ENCODE assay signal across 21 mouse cellular contexts in the genomic region with DNA sequence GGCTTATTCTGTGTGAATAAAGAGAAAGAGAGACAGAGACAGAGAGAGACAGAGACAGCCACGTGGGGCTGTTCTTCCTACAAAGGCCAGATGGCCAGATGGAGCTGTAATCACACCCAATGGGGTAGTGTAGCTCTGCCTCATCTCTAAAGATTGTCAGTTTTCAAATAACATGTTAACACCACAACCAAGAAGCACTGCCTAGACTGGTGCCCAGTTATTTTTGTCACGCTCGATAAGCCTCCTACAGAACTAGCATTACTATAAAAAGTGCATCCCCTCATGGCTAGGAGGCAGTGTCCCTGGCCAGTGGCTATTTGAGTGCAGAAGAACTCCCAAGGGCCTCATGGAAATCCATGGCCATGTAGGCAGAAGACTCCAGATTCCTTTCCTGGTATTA.
DNase-seq lines count a peak whose midpoint lies in the region; ATAC-seq and TF ChIP-seq lines count a peak whose summit lies in the region.
"Had no signal": no experiment of that assay in that cellular context is flagged by ENCODE, and none has a peak within 500 bp of the region (broad histone marks: within the 10 kb centered on the region; RNA-seq: fewer than 3 reads in every experiment).

No protein-coding gene starts in this region.

- peak overlapping the region; percentile 65 for H3K27ac ChIP-seq in heart, adult 2 months
- peak overlapping the region; percentile 56; the same call in 1 of the 2 replicates for H3K27ac ChIP-seq in heart, embryonic 10.5 days
- peak overlapping the region; percentile 52 to 86 for H3K27ac ChIP-seq in heart, embryonic 14.5 days (replicated peaks in 1 of 2; ENCODE audit: control insufficient read depth in 1 of 2, insufficient read depth in 1 of 2, low read depth in 2 of 2, low read length in 2 of 2)
- H3K27ac ChIP-seq in hindbrain, embryonic 13.5 days = no peak overlapping the region
- H3K27ac ChIP-seq: embryonic facial prominence, embryonic 10.5 days; forebrain, embryonic 13.5 days; hindbrain, embryonic 12.5 days; hindbrain, postnatal 0 days; kidney, postnatal 0 days had no signal

- no peaks in the 10 kb centered on the region for H3K9me3 ChIP-seq in heart, embryonic 10.5 days
- no peaks in the 10 kb centered on the region for H3K9me3 ChIP-seq in heart, embryonic 14.5 days (ENCODE audit: control insufficient read depth, low read length)
- 0 out of 2 replicates have a peak, but pooled peaks cover 2% of the 10 kb centered on the region for H3K9me3 ChIP-seq in hindbrain, embryonic 13.5 days
- H3K9me3 ChIP-seq: embryonic facial prominence, embryonic 10.5 days; forebrain, embryonic 13.5 days; hindbrain, embryonic 12.5 days had no signal

- TF ChIP-seq CTCF in heart, adult 2 months (IDR thresholded peaks at IDR 0.05) = peak; percentile 21; the same call in 1 of the 2 replicates

- no peak overlapping the region for H3K4me3 ChIP-seq in heart, adult 2 months
- H3K4me3 ChIP-seq in heart, embryonic 10.5 days = no peak overlapping the region
- H3K4me3 ChIP-seq in heart, embryonic 14.5 days (ENCODE audit: control insufficient read depth in 1 of 2, insufficient read depth in 1 of 2, low read depth in 1 of 2, low read length in 2 of 2) = no peak overlapping the region
- H3K4me3 ChIP-seq in hindbrain, embryonic 13.5 days = no peak overlapping the region
- H3K4me3 ChIP-seq: embryonic facial prominence, embryonic 10.5 days; forebrain, embryonic 13.5 days; hindbrain, embryonic 12.5 days had no signal

- peak; percentile 90 for ATAC-seq in heart, embryonic 14.5 days (ENCODE audit: insufficient number of reproducible peaks, insufficient read depth, low FRiP score, low read depth)
- no peak for ATAC-seq in hindbrain, embryonic 13.5 days (ENCODE audit: low FRiP score)
- ATAC-seq in CD4-positive, CD25-positive, alpha-beta regulatory T cell, adult 4 months = no peak
- ATAC-seq: forebrain, embryonic 13.5 days; forebrain, postnatal 0 days; hindbrain, postnatal 0 days had no signal

- 49% methylated on average over 3 of the region's 3 CpGs for WGBS in heart, adult 2 months
- WGBS in heart, embryonic 10.5 days = 34% methylated on average over 3 of the region's 3 CpGs
- 33% methylated on average over 3 of the region's 3 CpGs for WGBS in heart, embryonic 14.5 days
- WGBS in hindbrain, embryonic 13.5 days = 75% methylated on average over 3 of the region's 3 CpGs

- H3K9ac ChIP-seq in heart, adult 2 months (ENCODE audit: low read depth, low read length) = no peak overlapping the region
- H3K9ac ChIP-seq in heart, embryonic 14.5 days (ENCODE audit: low read length) = no peak overlapping the region
- H3K9ac ChIP-seq in hindbrain, embryonic 13.5 days = no peak overlapping the region
- H3K9ac ChIP-seq: forebrain, embryonic 13.5 days; forebrain, postnatal 0 days; hindbrain, embryonic 12.5 days had no signal

- no peak for TF ChIP-seq EP300 in heart, adult 2 months (IDR thresholded peaks at IDR 0.05; ENCODE audit: insufficient read depth, low read depth, low read length)

- no peaks in the 10 kb centered on the region for H3K27me3 ChIP-seq in heart, adult 2 months (ENCODE audit: control insufficient read depth, insufficient read depth, low read length)
- H3K27me3 ChIP-seq in heart, embryonic 10.5 days (ENCODE audit: insufficient read depth, poor library complexity, severe bottlenecking) = no peaks in the 10 kb centered on the region
- H3K27me3 ChIP-seq in heart, embryonic 14.5 days (ENCODE audit: control insufficient read depth, insufficient read depth, low read length) = no peaks in the 10 kb centered on the region
- no peaks in the 10 kb centered on the region for H3K27me3 ChIP-seq in hindbrain, embryonic 13.5 days
- H3K27me3 ChIP-seq: forebrain, embryonic 13.5 days; hindbrain, embryonic 12.5 days had no signal

- intact Hi-C loops in heart, adult 2 months (cut with DNase I) = loop anchor here (5.0 kb wide), 1 partner anchor 92 kb away; the partner anchor contains the start of gene Irx4
- intact Hi-C loops in heart, postnatal 10 days (cut with DNase I) = no loop called here

- no peak for TF ChIP-seq POLR2A in heart, adult 2 months (IDR thresholded peaks at IDR 0.05; ENCODE audit: insufficient read depth, low read depth, low read length)

- H3K79me2 ChIP-seq in heart, adult 2 months (replicated peaks; ENCODE audit: control insufficient read depth, insufficient read depth, low read length) = no peaks in the 10 kb centered on the region

- DNase-seq in heart, adult 2 months = peak in 1 of 2 experiments; percentile 47
- no peak for DNase-seq in heart, embryonic 10.5 days (ENCODE audit: low spot score)
- peak; percentile 51 to 67 for DNase-seq in heart, postnatal 10 days
- DNase-seq in embryo, embryonic 9.5 days (ENCODE audit: extremely low spot score) = no peak
- DNase-seq in gastrocnemius, postnatal 4 days (ENCODE audit: low spot score in 2 of 2) = no peak
- DNase-seq: adrenal gland, adult 2 months; cerebellum, adult 11-12 months; cerebellum, adult 9-10 months; cerebellum, postnatal 36 days; forebrain, postnatal 0 days; gastrocnemius, postnatal 14 days; kidney, adult 11 months; kidney, adult 9 months had no signal

- H3K4me1 ChIP-seq in heart, adult 2 months (ENCODE audit: control insufficient read depth, insufficient read depth, low read length) = no peaks in the 10 kb centered on the region; the same call in 1 of the 2 replicates
- no peaks in the 10 kb centered on the region for H3K4me1 ChIP-seq in heart, embryonic 10.5 days
- peaks cover 2 to 7% of the 10 kb centered on the region in 2 experiments; a peak in 1 of 4 replicates for H3K4me1 ChIP-seq in heart, embryonic 14.5 days (ENCODE audit: control insufficient read depth in 2 of 2, insufficient read depth in 2 of 2, low read length in 2 of 2)
- H3K4me1 ChIP-seq in hindbrain, embryonic 13.5 days (replicated peaks) = no peaks in the 10 kb centered on the region
- H3K4me1 ChIP-seq: embryonic facial prominence, embryonic 10.5 days; forebrain, embryonic 13.5 days; hindbrain, embryonic 12.5 days had no signal

- H3K36me3 ChIP-seq in heart, adult 2 months (ENCODE audit: control insufficient read depth, insufficient read depth, low read length) = no peaks in the 10 kb centered on the region
- no peaks in the 10 kb centered on the region for H3K36me3 ChIP-seq in heart, embryonic 10.5 days
- H3K36me3 ChIP-seq in heart, embryonic 14.5 days (ENCODE audit: control insufficient read depth, insufficient read depth, low read length) = no peaks in the 10 kb centered on the region
- H3K36me3 ChIP-seq in hindbrain, embryonic 13.5 days = no peaks in the 10 kb centered on the region
- H3K36me3 ChIP-seq: embryonic facial prominence, embryonic 10.5 days; hindbrain, embryonic 12.5 days had no signal

- no peak overlapping the region for H3K4me2 ChIP-seq in heart, embryonic 14.5 days (ENCODE audit: low read length)
- no peak overlapping the region for H3K4me2 ChIP-seq in hindbrain, embryonic 13.5 days
- H3K4me2 ChIP-seq: forebrain, embryonic 13.5 days; hindbrain, embryonic 12.5 days had no signal

Comparison
In these comparisons a context has a peak if more than half of its experiments do, and no peak if none do; other contexts are left out.
1. DNase-seq: peak in heart, postnatal 10 days (2 of 2); none in heart, embryonic 10.5 days (single experiment), embryo, embryonic 9.5 days (single experiment) and gastrocnemius, postnatal 4 days (0 of 2).